In the genomic region with DNA sequence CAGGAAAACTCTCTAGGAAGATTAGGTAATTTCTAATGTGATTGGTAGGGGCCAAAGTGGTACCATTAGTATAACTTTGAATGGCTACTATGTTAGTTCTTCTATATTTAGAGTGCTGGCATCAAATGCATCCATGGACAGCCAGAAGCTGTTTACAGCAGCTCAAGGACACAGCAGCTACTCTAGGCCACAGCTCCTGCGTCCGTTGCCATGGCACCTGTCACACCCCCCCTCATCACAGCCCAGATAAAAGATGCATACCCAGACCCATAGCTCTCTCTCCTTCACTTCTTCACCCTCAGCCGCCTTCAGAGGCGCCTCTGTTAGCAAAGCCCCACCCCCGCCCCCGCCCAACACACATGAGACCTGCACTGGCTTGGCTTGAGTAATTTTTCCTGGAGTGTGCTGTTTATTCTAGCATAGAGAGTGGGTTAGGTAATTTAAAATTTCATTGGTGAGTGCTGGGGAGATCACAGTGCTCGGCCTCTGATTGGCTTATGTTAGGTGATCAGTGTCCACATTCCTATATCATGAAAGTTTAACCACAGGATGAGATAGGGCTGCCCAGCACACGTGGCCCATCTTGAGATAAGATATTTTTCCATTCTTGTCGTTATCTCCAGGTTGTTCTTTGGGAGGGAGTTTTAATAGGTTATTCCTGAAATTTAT, we compare ENCODE assay signal across 19 mouse cellular contexts. TPM values are rescaled to one million over a fixed set of nuclear protein-coding genes. Genes with fewer than 3 reads are reported as not detected.
DNase-seq lines count a peak whose midpoint lies in the region; ATAC-seq lines count a peak whose summit lies in the region.
"Had no signal": no experiment of that assay in that cellular context is flagged by ENCODE, and none has a peak within 500 bp of the region (broad histone marks: within the 10 kb centered on the region; RNA-seq: fewer than 3 reads in every experiment).

No protein-coding gene starts in this region.

- H3K4me3 ChIP-seq in hindbrain, embryonic 11.5 days (ENCODE audit: low read depth, low read length) = no peak overlapping the region
- no peak overlapping the region for H3K4me3 ChIP-seq in hindbrain, embryonic 14.5 days (replicated peaks; ENCODE audit: low read length)
- H3K4me3 ChIP-seq in midbrain, embryonic 13.5 days (replicated peaks) = no peak overlapping the region
- H3K4me3 ChIP-seq in midbrain, embryonic 14.5 days (replicated peaks; ENCODE audit: low read depth, low read length) = no peak overlapping the region
- H3K4me3 ChIP-seq in stomach, embryonic 16.5 days (replicated peaks; ENCODE audit: low read length) = no peak overlapping the region
- H3K4me3 ChIP-seq: embryonic facial prominence, embryonic 10.5 days; heart, adult 2 months; hindbrain, embryonic 15.5 days; limb, embryonic 15.5 days; lung, embryonic 15.5 days had no signal

- no peaks in the 10 kb centered on the region for H3K4me1 ChIP-seq in hindbrain, embryonic 11.5 days (replicated peaks; ENCODE audit: control insufficient read depth, insufficient read depth, low read length)
- H3K4me1 ChIP-seq in hindbrain, embryonic 14.5 days (replicated peaks; ENCODE audit: control insufficient read depth, insufficient read depth, low read length) = no peaks in the 10 kb centered on the region
- 0 out of 2 replicates have a peak, but pooled peaks cover 3% of the 10 kb centered on the region for H3K4me1 ChIP-seq in midbrain, embryonic 13.5 days (replicated peaks)
- no peaks in the 10 kb centered on the region for H3K4me1 ChIP-seq in midbrain, embryonic 14.5 days (ENCODE audit: control insufficient read depth, insufficient read depth, low read length)
- no peaks in the 10 kb centered on the region for H3K4me1 ChIP-seq in stomach, embryonic 16.5 days (ENCODE audit: control insufficient read depth, insufficient read depth, low read length)
- H3K4me1 ChIP-seq: embryonic facial prominence, embryonic 10.5 days; hindbrain, embryonic 15.5 days; limb, embryonic 15.5 days; lung, embryonic 15.5 days had no signal

- peak; percentile 30; the same call in 1 of the 2 replicates for ATAC-seq in hindbrain, embryonic 11.5 days (ENCODE audit: low FRiP score)
- no peak for ATAC-seq in hindbrain, embryonic 14.5 days (ENCODE audit: low FRiP score)
- peak; percentile 68; the same call in 1 of the 2 replicates for ATAC-seq in midbrain, embryonic 13.5 days
- ATAC-seq in midbrain, embryonic 14.5 days (ENCODE audit: low FRiP score, low TSS enrichment) = no peak; the same call in 1 of the 2 replicates
- peak; percentile 58 for ATAC-seq in stomach, embryonic 16.5 days (ENCODE audit: insufficient read depth, low FRiP score)
- ATAC-seq in granulocyte monocyte progenitor cell, adult 5-6 weeks (replicated peaks; ENCODE audit: poor library complexity, severe bottlenecking) = no peak
- ATAC-seq: forebrain, embryonic 14.5 days had no signal

- H3K36me3 ChIP-seq in hindbrain, embryonic 11.5 days (ENCODE audit: control insufficient read depth, insufficient read depth, low read length) = no peaks in the 10 kb centered on the region
- H3K36me3 ChIP-seq in hindbrain, embryonic 14.5 days (replicated peaks; ENCODE audit: control insufficient read depth, insufficient read depth) = no peaks in the 10 kb centered on the region
- no peaks in the 10 kb centered on the region for H3K36me3 ChIP-seq in midbrain, embryonic 13.5 days
- no peaks in the 10 kb centered on the region for H3K36me3 ChIP-seq in midbrain, embryonic 14.5 days (ENCODE audit: control insufficient read depth, insufficient read depth, low read length)
- no peaks in the 10 kb centered on the region for H3K36me3 ChIP-seq in stomach, embryonic 16.5 days (ENCODE audit: control insufficient read depth, insufficient read depth, low read length)
- H3K36me3 ChIP-seq: embryonic facial prominence, embryonic 10.5 days; hindbrain, embryonic 15.5 days; limb, embryonic 15.5 days; lung, embryonic 15.5 days had no signal

- WGBS in hindbrain, embryonic 11.5 days = 77% methylated on average over 9 of the region's 9 CpGs
- WGBS in hindbrain, embryonic 14.5 days = 70% methylated on average over 9 of the region's 9 CpGs
- WGBS in midbrain, embryonic 13.5 days = 76% methylated on average over 9 of the region's 9 CpGs
- WGBS in midbrain, embryonic 14.5 days = 72% methylated on average over 9 of the region's 9 CpGs
- 58% methylated on average over 9 of the region's 9 CpGs for WGBS in stomach, embryonic 16.5 days

- no peak overlapping the region for H3K27ac ChIP-seq in hindbrain, embryonic 11.5 days (ENCODE audit: low read depth, low read length)
- no peak overlapping the region for H3K27ac ChIP-seq in hindbrain, embryonic 14.5 days
- H3K27ac ChIP-seq in midbrain, embryonic 13.5 days = no peak overlapping the region
- H3K27ac ChIP-seq in midbrain, embryonic 14.5 days (replicated peaks; ENCODE audit: low read depth, low read length) = no peak overlapping the region
- H3K27ac ChIP-seq in stomach, embryonic 16.5 days (ENCODE audit: low read length) = no peak overlapping the region
- H3K27ac ChIP-seq: embryonic facial prominence, embryonic 10.5 days; heart, adult 2 months; hindbrain, embryonic 15.5 days; limb, embryonic 15.5 days; lung, embryonic 15.5 days had no signal

- DNase-seq in adrenal gland, postnatal 10 days = peak; percentile 24
- no peak for DNase-seq in adrenal gland, postnatal 4 days (ENCODE audit: low spot score in 2 of 2)
- no peak for DNase-seq in hindbrain, embryonic 11.5 days (ENCODE audit: low spot score)
- no peak for DNase-seq in hindbrain, embryonic 14.5 days (ENCODE audit: low spot score)
- DNase-seq in midbrain, embryonic 14.5 days = no peak
- DNase-seq: cerebellum, adult 18-20 months; kidney, adult 9 months; kidney, postnatal 4 days; right cerebral cortex, postnatal 25 days; thymus, adult 2 months had no signal

- no peaks in the 10 kb centered on the region for H3K27me3 ChIP-seq in hindbrain, embryonic 11.5 days (ENCODE audit: control insufficient read depth, insufficient read depth, low read length)
- no peaks in the 10 kb centered on the region for H3K27me3 ChIP-seq in hindbrain, embryonic 14.5 days (ENCODE audit: control insufficient read depth, insufficient read depth, low read length)
- no peaks in the 10 kb centered on the region for H3K27me3 ChIP-seq in midbrain, embryonic 13.5 days
- no peaks in the 10 kb centered on the region for H3K27me3 ChIP-seq in midbrain, embryonic 14.5 days (ENCODE audit: control insufficient read depth, insufficient read depth, low read length)
- H3K27me3 ChIP-seq in stomach, embryonic 16.5 days (ENCODE audit: control insufficient read depth, insufficient read depth, low read length) = no peaks in the 10 kb centered on the region
- H3K27me3 ChIP-seq: hindbrain, embryonic 15.5 days; limb, embryonic 15.5 days; lung, embryonic 15.5 days had no signal

- no peaks in the 10 kb centered on the region for H3K9me3 ChIP-seq in hindbrain, embryonic 11.5 days (ENCODE audit: control insufficient read depth, low read length)
- H3K9me3 ChIP-seq in hindbrain, embryonic 14.5 days (ENCODE audit: control insufficient read depth, low read length) = no peaks in the 10 kb centered on the region
- no peaks in the 10 kb centered on the region for H3K9me3 ChIP-seq in midbrain, embryonic 13.5 days
- no peaks in the 10 kb centered on the region for H3K9me3 ChIP-seq in midbrain, embryonic 14.5 days (ENCODE audit: control insufficient read depth, low read length)
- H3K9me3 ChIP-seq in stomach, embryonic 16.5 days (replicated peaks; ENCODE audit: control insufficient read depth, low read length) = no peaks in the 10 kb centered on the region
- H3K9me3 ChIP-seq: embryonic facial prominence, embryonic 10.5 days; hindbrain, embryonic 15.5 days; limb, embryonic 15.5 days; lung, embryonic 15.5 days had no signal

- H3K4me2 ChIP-seq in hindbrain, embryonic 11.5 days (replicated peaks; ENCODE audit: low read depth, low read length) = no peak overlapping the region
- H3K4me2 ChIP-seq in hindbrain, embryonic 14.5 days (replicated peaks) = no peak overlapping the region
- no peak overlapping the region for H3K4me2 ChIP-seq in midbrain, embryonic 13.5 days (replicated peaks)
- H3K4me2 ChIP-seq in midbrain, embryonic 14.5 days (ENCODE audit: low read length) = no peak overlapping the region
- H3K4me2 ChIP-seq in stomach, embryonic 16.5 days (ENCODE audit: low read depth, low read length) = no peak overlapping the region
- H3K4me2 ChIP-seq: hindbrain, embryonic 15.5 days; limb, embryonic 15.5 days; lung, embryonic 15.5 days had no signal

- H3K9ac ChIP-seq in hindbrain, embryonic 11.5 days (ENCODE audit: low read depth, low read length) = no peak overlapping the region
- no peak overlapping the region for H3K9ac ChIP-seq in hindbrain, embryonic 14.5 days
- no peak overlapping the region for H3K9ac ChIP-seq in midbrain, embryonic 13.5 days (replicated peaks)
- H3K9ac ChIP-seq in midbrain, embryonic 14.5 days (replicated peaks; ENCODE audit: low read length) = no peak overlapping the region
- H3K9ac ChIP-seq in stomach, embryonic 16.5 days (ENCODE audit: low read length) = no peak overlapping the region
- H3K9ac ChIP-seq: hindbrain, embryonic 15.5 days; limb, embryonic 15.5 days; lung, embryonic 15.5 days had no signal

RNA-seq across cellular contexts. Expression of a gene that starts 27.3 kb away (rescaled TPM):
- total RNA-seq in adrenal gland, postnatal 10 days (2021) = 100 to 1,000 TPM; 131 to 144 TPM
- 10 to 100 TPM; 83.9 to 86.1 TPM for total RNA-seq in adrenal gland, postnatal 4 days (2021)
- 77.4 and 90.1 TPM in 2 replicates for polyA plus RNA-seq in hindbrain, embryonic 11.5 days (2014; fragmentation: Nextera tagmentation; extraction: Ambion mirVana)
- polyA plus RNA-seq in hindbrain, embryonic 14.5 days (2014; fragmentation: Nextera tagmentation; extraction: Ambion mirVana) = 142 and 165 TPM in 2 replicates
- 122 and 143 TPM in 2 replicates for polyA plus RNA-seq in midbrain, embryonic 13.5 days (2015; fragmentation: Nextera tagmentation; extraction: Ambion mirVana)
- polyA plus RNA-seq in midbrain, embryonic 14.5 days (2014; fragmentation: Nextera tagmentation; extraction: Ambion mirVana) = 146 and 168 TPM in 2 replicates
- polyA plus RNA-seq in stomach, embryonic 16.5 days (2015; fragmentation: Nextera tagmentation; extraction: Ambion mirVana) = 59.2 and 60.5 TPM in 2 replicates
- 18.9 and 30.2 TPM in 2 replicates for total RNA-seq in granulocyte monocyte progenitor cell, adult 5-6 weeks (2014; fragmentation: Nextera tagmentation)
- 20.8 and 28.9 TPM in 2 replicates for total RNA-seq in granulocyte monocyte progenitor cell, adult 5-6 weeks (2017)

RNA-seq across cellular contexts. Expression of a gene that starts 38.3 kb away (rescaled TPM):
- total RNA-seq in adrenal gland, postnatal 10 days (2021) = 10 to 100 TPM; 27.0 to 41.1 TPM
- 10 to 100 TPM; 26.9 to 28.9 TPM for total RNA-seq in adrenal gland, postnatal 4 days (2021)
- polyA plus RNA-seq in hindbrain, embryonic 11.5 days (2014; fragmentation: Nextera tagmentation; extraction: Ambion mirVana) = 37.1 and 38.7 TPM in 2 replicates
- polyA plus RNA-seq in hindbrain, embryonic 14.5 days (2014; fragmentation: Nextera tagmentation; extraction: Ambion mirVana) = 38.2 and 48.7 TPM in 2 replicates
- polyA plus RNA-seq in midbrain, embryonic 13.5 days (2015; fragmentation: Nextera tagmentation; extraction: Ambion mirVana) = 30.3 and 31.0 TPM in 2 replicates
- 35.0 and 41.3 TPM in 2 replicates for polyA plus RNA-seq in midbrain, embryonic 14.5 days (2014; fragmentation: Nextera tagmentation; extraction: Ambion mirVana)
- 23.1 and 24.6 TPM in 2 replicates for polyA plus RNA-seq in stomach, embryonic 16.5 days (2015; fragmentation: Nextera tagmentation; extraction: Ambion mirVana)
- 38.5 and 46.4 TPM in 2 replicates for total RNA-seq in granulocyte monocyte progenitor cell, adult 5-6 weeks (2014; fragmentation: Nextera tagmentation)
- 49.2 and 49.8 TPM in 2 replicates for total RNA-seq in granulocyte monocyte progenitor cell, adult 5-6 weeks (2017)

Comparison
In these comparisons a context has a peak if more than half of its experiments do, and no peak if none do; other contexts are left out.
1. ATAC-seq: peak in hindbrain, embryonic 11.5 days (single experiment), midbrain, embryonic 13.5 days (single experiment) and stomach, embryonic 16.5 days (single experiment); none in hindbrain, embryonic 14.5 days (single experiment), midbrain, embryonic 14.5 days (single experiment) and granulocyte monocyte progenitor cell, adult 5-6 weeks (single experiment).